ENCODE assay signal across 11 mouse cellular contexts in genomic region chrX:113792264-113792663, GRCm38 (mm10).
DNase-seq lines count a peak whose midpoint lies in the region; ATAC-seq lines count a peak whose summit lies in the region.
"Had no signal": no experiment of that assay in that cellular context is flagged by ENCODE, and none has a peak within 500 bp of the region (broad histone marks: within the 10 kb centered on the region; RNA-seq: fewer than 3 reads in every experiment).

No protein-coding gene starts in this region.

- H3K9me3 ChIP-seq in kidney, embryonic 15.5 days (replicated peaks): no peaks in the 10 kb centered on the region
- H3K9me3 ChIP-seq: midbrain, embryonic 13.5 days had no signal

- H3K27me3 ChIP-seq in kidney, embryonic 15.5 days: no peaks in the 10 kb centered on the region
- H3K27me3 ChIP-seq: midbrain, embryonic 13.5 days had no signal

- H3K4me1 ChIP-seq in kidney, embryonic 15.5 days: no peaks in the 10 kb centered on the region
- H3K4me1 ChIP-seq: midbrain, embryonic 13.5 days had no signal

- H3K4me3 ChIP-seq in kidney, embryonic 15.5 days (replicated peaks): no peak overlapping the region
- H3K4me3 ChIP-seq: midbrain, embryonic 13.5 days had no signal

- peak; percentile 0 for DNase-seq in kidney, adult 9 months
- DNase-seq in 416B (ENCODE audit: low read depth): peak; percentile 33
- DNase-seq in B cell, adult 2 months: peak; percentile 16 to 19
- DNase-seq in brain, adult 2 months (ENCODE audit: low read depth, low spot score): peak; percentile 3
- DNase-seq in ovary, postnatal 10 days (ENCODE audit: low spot score): no peak
- no peak for DNase-seq in adrenal gland, postnatal 14 days
- no peak for DNase-seq in heart, postnatal 14 days
- DNase-seq: heart, adult 18-20 months; right cerebral cortex, postnatal 4 days had no signal

- H3K27ac ChIP-seq in kidney, embryonic 15.5 days: no peak overlapping the region
- H3K27ac ChIP-seq: midbrain, embryonic 13.5 days had no signal

- no peak overlapping the region for H3K4me2 ChIP-seq in kidney, embryonic 15.5 days
- H3K4me2 ChIP-seq: midbrain, embryonic 13.5 days had no signal

- no peak overlapping the region for H3K9ac ChIP-seq in kidney, embryonic 15.5 days
- H3K9ac ChIP-seq: midbrain, embryonic 13.5 days had no signal

- no peaks in the 10 kb centered on the region for H3K36me3 ChIP-seq in kidney, embryonic 15.5 days
- H3K36me3 ChIP-seq: midbrain, embryonic 13.5 days had no signal

- 21% methylated on average over 1 of the region's 1 CpGs for WGBS in kidney, embryonic 15.5 days

- no peak for ATAC-seq in kidney, embryonic 15.5 days (replicated peaks; ENCODE audit: low FRiP score)
- ATAC-seq: midbrain, embryonic 13.5 days had no signal

- intact Hi-C loops in heart, postnatal 14 days (cut with DNase I): no loop called here

Comparison
In these comparisons a context has a peak if more than half of its experiments do, and no peak if none do; other contexts are left out.
1. DNase-seq: peak in kidney, adult 9 months (single experiment), 416B (single experiment), B cell, adult 2 months (2 of 2) and brain, adult 2 months (single experiment); none in ovary, postnatal 10 days (single experiment), adrenal gland, postnatal 14 days (single experiment) and heart, postnatal 14 days (0 of 2).